Mouse (Mus musculus): ENCODE data around the gene Cenpm. TPM values are rescaled to one million over a fixed set of nuclear protein-coding genes. Genes with fewer than 3 reads are reported as not detected.
"Not testable (repeated sequence)": the region's sequence is repeated elsewhere in the genome, so short reads cannot be mapped to it uniquely, and the experiment has no call there.

Cenpm gene
- 1 to 10 TPM; 2.9 to 4.3 TPM for total RNA-seq (2021)
- long read RNA-seq, experiment 1, partial matches to known transcripts: 3 of 6 reads
- long read RNA-seq, experiment 1, other reads (novel, unspliced or antisense): 1 of 6 reads
- long read RNA-seq, experiment 2, partial matches to known transcripts: 0 of 2 reads
- long read RNA-seq, experiment 2, other reads (novel, unspliced or antisense): 0 of 2 reads

- DNase-seq: peak; percentile 94 to 96
Measured at GRCm38 (mm10) chr15:82244115-82244804, at the start of gene Cenpm. Gene Cenpm, minus strand, starts transcription at chr15:82244748.

GRCm38 (mm10) chr15:82294059-82294458, 49.5 kb upstream of the Cenpm start:
- DNase-seq: no peak

GRCm38 (mm10) chr15:82293271-82293711, 48.7 kb upstream of the Cenpm start:
- no peak for DNase-seq

DNA sequence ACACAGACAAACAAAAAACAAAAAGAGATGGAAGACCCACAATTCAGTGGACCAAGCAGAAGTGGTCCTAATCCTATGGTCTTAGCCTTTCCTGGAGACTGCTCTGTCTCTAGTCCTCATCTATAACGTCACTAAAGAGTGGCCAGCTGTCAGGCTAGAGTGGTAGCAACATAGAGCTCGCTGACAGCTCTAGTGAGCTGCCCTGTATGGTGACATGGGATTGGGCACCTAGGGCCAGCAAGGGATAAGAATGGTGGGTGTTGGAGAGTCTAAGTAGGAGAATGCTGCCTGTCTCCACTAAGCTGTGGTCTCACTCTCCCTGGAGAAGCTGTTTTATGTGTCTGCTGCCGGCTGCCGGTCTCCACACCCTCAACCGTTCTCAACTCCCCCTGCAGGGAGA, 48.3 kb upstream of the Cenpm start:
- DNase-seq: no peak

DNA sequence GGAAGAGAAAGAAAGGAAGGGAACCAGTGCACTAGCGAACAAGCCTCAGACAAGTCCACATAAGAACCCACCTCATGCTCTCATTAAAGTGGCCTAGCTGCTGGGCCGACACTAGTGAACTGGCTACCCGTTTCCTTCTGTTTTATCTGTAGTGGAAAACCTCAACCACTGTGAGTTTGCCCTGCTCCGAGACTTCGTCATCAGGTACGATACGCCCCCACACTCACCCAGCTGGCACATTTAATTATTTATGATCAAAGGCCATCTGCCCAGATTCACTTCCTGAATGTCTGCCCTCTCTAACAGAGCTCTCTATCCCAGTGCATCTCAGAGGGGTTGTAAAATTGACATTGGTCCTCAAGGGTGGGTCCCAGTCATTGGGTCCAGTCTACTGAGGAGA, 45.7 kb upstream of the Cenpm start:
- no peak for DNase-seq

GRCm38 (mm10) chr15:82286157-82286556, 41.6 kb upstream of the Cenpm start:
- DNase-seq: no peak

- DNase-seq: no peak
Measured at GRCm38 (mm10) chr15:82280638-82281037, 36.1 kb upstream of the Cenpm start.

DNA sequence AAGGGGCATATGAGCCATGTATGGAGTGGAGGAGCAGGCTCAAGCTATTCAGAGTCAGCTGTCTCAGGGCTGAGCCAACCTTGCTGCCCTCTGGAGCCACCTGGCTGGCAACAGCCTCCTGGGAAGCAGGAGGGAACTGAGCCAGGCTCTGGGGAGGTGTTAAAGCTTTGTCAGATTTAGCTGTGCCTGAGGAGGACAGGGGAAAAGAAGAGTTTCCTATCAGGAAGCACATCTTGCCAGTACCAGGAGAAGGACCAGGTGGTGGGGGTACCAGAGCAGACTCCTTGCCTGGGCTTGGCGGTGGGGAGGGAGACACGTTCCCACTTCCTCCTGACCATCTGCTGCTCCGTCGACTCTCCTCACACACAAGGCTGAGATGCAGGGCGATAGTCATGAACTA, 33.0 kb upstream of the Cenpm start:
- DNase-seq: no peak

DNA sequence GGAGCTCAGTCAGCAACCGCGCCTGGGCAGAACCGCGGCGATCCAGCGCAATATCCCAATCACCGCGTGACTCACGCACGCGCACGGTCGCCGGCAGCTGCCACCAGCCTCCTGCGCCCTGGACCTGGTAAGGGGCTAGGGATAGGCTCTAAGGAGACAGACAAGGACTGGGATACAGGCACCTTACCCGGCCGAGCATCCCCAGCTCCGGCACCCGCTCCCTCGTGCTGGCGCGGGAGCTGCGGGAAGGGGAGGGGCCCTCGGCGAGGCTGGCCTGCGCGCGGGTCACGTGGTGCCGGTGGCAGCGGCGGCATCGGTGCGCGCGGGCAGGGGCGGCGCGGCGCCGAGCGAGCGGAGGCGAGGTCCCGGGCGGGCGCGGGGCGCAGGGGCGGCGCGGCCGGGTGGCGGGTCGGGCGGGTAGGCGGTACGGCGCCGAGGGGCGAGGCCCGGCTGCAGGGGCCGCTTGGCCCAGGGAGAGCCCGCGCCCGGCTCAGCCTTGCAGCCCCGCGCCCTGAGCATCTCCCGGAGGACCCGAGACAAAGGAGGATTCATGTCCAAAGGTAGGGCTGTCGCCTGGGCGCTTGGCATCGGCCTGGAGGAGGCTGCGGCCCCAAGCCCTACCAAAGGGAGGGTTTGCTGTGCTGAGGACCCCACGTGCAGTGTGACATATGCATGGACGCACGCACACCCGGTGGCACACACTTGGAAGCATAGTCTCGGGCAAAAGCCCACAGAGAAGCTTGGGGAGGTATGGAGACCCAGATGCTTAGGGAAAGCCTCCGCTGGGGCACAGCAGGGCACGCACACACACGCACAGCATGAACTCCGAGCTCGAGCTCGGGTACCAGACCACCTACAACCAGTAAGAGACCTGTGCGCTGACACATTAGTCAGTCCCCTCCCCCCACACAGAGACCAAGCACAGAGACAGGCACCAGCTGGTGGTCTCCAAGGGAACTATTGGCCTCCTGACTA, 30.7 kb upstream of the Cenpm start:
- DNase-seq: peak; percentile 64 to 75

DNA sequence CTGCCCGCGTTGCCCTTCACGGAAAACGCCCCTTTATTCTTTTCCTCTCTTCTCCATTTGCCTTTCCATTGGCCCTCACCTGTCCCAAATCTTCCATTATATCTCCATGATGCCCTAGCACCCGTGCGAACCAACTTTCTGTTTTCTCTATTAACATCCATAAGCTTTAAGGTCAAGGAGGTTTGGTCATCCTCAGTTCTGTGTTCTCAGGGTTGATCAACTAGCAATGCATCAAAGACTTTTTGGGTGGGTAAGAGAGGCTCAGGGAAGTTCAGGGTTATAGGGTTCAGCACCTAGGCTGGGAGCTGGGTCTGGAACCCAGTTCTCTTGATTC, 30.0 kb upstream of the Cenpm start, which contains the start of gene Sept3:
Sept3 (plus strand) TSS at position 301 of the 334 bp plus-strand sequence.
- no peak for DNase-seq

DNA sequence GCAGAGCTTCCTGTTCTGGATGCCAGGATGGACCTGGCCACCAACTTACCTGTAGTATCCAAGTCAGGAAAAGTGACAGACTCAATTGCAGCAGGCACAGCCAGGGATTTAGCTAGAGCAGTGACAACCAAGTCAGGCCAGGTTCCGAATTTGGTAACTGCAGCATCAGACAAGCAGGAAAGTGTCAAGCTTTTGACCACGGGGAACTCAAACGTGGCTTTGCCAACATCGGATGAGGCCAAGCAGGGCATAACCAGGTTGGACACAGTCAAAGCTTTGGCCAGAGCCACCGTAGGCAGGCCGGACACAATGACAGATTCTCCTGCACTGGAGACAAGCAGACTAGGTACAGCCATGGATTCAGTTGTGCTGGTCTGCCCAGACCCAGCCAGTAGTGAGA, 27.7 kb upstream of the Cenpm start:
- no peak for DNase-seq

DNA sequence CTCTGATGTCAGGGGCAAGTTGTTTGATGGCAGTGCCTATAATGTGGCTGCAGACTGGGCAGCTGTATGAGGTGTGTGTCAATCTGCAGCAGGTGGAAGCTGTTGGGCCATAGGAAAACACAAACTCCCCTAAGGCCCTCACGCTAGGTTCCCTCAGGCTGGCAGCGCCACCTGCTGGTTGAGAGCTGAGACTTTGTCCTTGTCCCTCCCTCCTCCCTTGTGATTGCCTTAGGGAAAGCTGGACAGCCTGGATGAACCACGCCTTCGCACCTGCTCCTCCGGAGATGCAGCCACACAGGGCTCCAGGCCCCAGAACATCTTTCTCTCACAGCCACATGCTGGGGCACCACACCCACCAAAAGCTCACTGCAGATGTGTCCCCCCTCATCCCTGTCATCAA, 26.7 kb upstream of the Cenpm start:
- peak; percentile 80 to 87 for DNase-seq

DNA sequence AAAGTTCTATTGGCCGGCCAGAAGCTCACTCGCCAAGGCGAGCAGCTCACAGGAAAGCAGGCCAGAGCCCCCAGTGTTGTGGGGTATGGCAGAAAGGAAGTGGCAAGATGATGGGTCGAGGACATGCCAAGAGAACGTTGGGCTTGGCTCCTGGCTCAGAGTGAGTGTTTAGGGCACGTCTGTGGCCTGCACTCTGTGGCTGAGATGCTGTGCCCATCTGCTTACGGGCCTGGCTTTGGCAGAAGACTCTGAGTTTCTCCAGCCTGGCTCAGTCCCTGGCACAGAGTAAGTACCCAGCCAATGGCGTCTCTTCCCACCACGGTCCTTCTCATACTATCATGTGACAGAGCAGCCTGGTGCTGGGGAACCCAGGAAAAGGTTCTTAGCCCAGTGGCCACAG, 24.2 kb upstream of the Cenpm start:
- DNase-seq: no peak

GRCm38 (mm10) chr15:82268185-82268584, 23.6 kb upstream of the Cenpm start:
- no peak for DNase-seq

- DNase-seq: peak; percentile 57 to 72
Measured at GRCm38 (mm10) chr15:82266356-82266755, 21.8 kb upstream of the Cenpm start.

DNA sequence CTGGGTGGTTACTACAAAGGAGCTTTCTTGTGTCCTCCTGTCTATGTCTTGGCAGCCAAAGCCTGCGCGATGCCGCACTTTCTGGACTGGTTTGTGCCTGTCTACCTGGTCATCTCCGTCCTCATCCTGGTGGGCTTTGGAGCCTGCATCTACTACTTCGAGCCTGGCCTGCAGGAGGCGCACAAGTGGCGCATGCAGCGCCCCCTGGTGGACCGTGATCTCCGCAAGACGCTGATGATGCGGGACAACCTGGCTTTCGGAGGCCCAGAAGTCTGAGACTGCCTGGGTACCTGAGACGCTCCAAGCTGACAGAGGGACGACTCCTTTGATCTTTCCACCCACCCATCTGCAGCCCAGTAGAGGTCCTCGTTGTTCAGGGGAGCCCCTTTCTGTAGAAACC, 15.0 kb upstream of the Cenpm start:
- peak; percentile 70 to 72 for DNase-seq

- DNase-seq: no peak
Measured at GRCm38 (mm10) chr15:82255944-82256383, 11.4 kb upstream of the Cenpm start.

- DNase-seq: no peak
Measured at GRCm38 (mm10) chr15:82255248-82255647, 10.7 kb upstream of the Cenpm start.

GRCm38 (mm10) chr15:82252097-82252496, 7.5 kb upstream of the Cenpm start, which contains the start of gene 1500009C09Rik:
Gene 1500009C09Rik, plus strand, starts transcription at chr15:82252397.
- no peak for DNase-seq

- no peak for DNase-seq
Measured at GRCm38 (mm10) chr15:82251579-82251978, 7.0 kb upstream of the Cenpm start.

GRCm38 (mm10) chr15:82247131-82247776, 2.7 kb upstream of the Cenpm start:
- DNase-seq: peak; percentile 78 to 79

GRCm38 (mm10) chr15:82244805-82245161, 235 bp upstream of the Cenpm start:
- DNase-seq: not testable (repeated sequence)

All from adrenal gland, postnatal 36 days (tissue).